Comparison of ENCODE assay signal across 8 mouse cellular contexts in the genomic region with DNA sequence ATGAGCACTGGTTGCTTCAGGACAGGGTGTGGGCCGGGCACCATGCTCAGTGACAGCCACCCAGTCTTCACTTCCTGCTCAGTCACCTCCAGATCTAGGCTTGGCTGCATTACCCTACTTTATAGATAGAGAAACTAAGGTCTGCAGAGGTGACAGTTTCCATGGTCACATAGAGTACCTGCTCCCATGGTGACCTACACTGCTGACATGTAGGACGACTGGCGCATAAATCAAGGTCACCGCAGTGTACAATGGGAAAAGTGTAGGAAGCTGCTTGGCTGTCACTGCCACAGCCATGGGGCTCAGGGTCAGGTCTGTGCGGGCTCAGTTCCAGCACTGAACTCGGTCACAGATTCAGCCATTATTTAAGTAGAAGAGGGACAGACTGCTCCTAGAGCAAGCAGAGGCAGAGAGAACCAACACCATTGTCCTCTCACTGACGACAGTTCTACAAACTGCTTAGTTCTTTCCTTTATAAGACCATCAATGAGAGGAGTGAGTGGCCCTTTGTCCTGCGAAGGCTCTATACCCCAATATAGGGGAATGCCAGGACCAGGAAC.
DNase-seq lines count a peak whose midpoint lies in the region; ATAC-seq and TF ChIP-seq lines count a peak whose summit lies in the region.

No protein-coding gene starts in this region.

- H3K4me2 ChIP-seq in lung, embryonic 15.5 days, result 0 out of 2 replicates have a peak overlapping the region, but pooled peaks have one; percentile 0
- peak overlapping the region; percentile 35 for H3K4me2 ChIP-seq in forebrain, embryonic 13.5 days

- no peak for TF ChIP-seq POLR2A in lung, adult 2 months (IDR thresholded peaks at IDR 0.05; ENCODE audit: borderline replicate concordance, extremely low read depth, low read depth, low read length)

- no peak overlapping the region for H3K4me3 ChIP-seq in lung, embryonic 15.5 days
- no peak overlapping the region for H3K4me3 ChIP-seq in lung, adult 2 months (replicated peaks; ENCODE audit: extremely low read depth, low read depth, low read length)
- no peak overlapping the region for H3K4me3 ChIP-seq in forebrain, embryonic 13.5 days

- WGBS in lung, embryonic 15.5 days, result 34% methylated on average over 8 of the region's 8 CpGs
- WGBS in lung, adult 2 months, result 34% methylated on average over 8 of the region's 8 CpGs
- WGBS in forebrain, embryonic 13.5 days, result 30% methylated on average over 8 of the region's 8 CpGs

- ATAC-seq in lung, embryonic 15.5 days (ENCODE audit: borderline replicate concordance, extremely low read depth, low FRiP score, low TSS enrichment), result peak; percentile 53; the same call in 1 of the 2 replicates
- ATAC-seq in forebrain, embryonic 13.5 days, result peak; percentile 57
- ATAC-seq in megakaryocyte progenitor cell, adult 5-6 weeks (replicated peaks; ENCODE audit: poor library complexity), result peak; percentile 71

- no peaks in the 10 kb centered on the region for H3K36me3 ChIP-seq in lung, embryonic 15.5 days
- H3K36me3 ChIP-seq in forebrain, embryonic 13.5 days (ENCODE audit: poor library complexity, severe bottlenecking), result no peaks in the 10 kb centered on the region

- no peak overlapping the region for H3K9ac ChIP-seq in lung, embryonic 15.5 days
- 0 out of 2 replicates have a peak overlapping the region, but pooled peaks have one; percentile 30 for H3K9ac ChIP-seq in forebrain, embryonic 13.5 days

- H3K27ac ChIP-seq in lung, embryonic 15.5 days, result peak overlapping the region; percentile 53
- peak overlapping the region; percentile 74 for H3K27ac ChIP-seq in forebrain, embryonic 13.5 days

- TF ChIP-seq CTCF in lung, adult 2 months (IDR thresholded peaks at IDR 0.05; ENCODE audit: insufficient read depth, low read length), result no peak

- no peaks in the 10 kb centered on the region for H3K27me3 ChIP-seq in lung, embryonic 15.5 days
- H3K27me3 ChIP-seq in forebrain, embryonic 13.5 days, result peaks cover 5% of the 10 kb centered on the region; the same call in 1 of the 2 replicates

- peaks cover 24% of the 10 kb centered on the region for H3K4me1 ChIP-seq in lung, embryonic 15.5 days
- peaks cover 15% of the 10 kb centered on the region for H3K4me1 ChIP-seq in lung, adult 2 months (ENCODE audit: control insufficient read depth, insufficient read depth, low read length)
- peaks cover 40% of the 10 kb centered on the region for H3K4me1 ChIP-seq in forebrain, embryonic 13.5 days

- no peak for DNase-seq in lung, adult 2 months
- DNase-seq in adrenal gland, postnatal 14 days, result peak; percentile 62
- DNase-seq in induced T-regulatory cell, adult 2 months (ENCODE audit: low read depth), result peak; percentile 60
- no peak for DNase-seq in urinary bladder, postnatal 36 days (ENCODE audit: low spot score in 2 of 2)
- no peak for DNase-seq in urinary bladder, postnatal 10 days (ENCODE audit: low spot score)

- H3K9me3 ChIP-seq in lung, embryonic 15.5 days, result no peaks in the 10 kb centered on the region
- H3K9me3 ChIP-seq in forebrain, embryonic 13.5 days (replicated peaks), result no peaks in the 10 kb centered on the region

Comparison
In these comparisons a context has a peak if more than half of its experiments do, and no peak if none do; other contexts are left out.
1. DNase-seq: peak in adrenal gland, postnatal 14 days (single experiment) and induced T-regulatory cell, adult 2 months (single experiment); none in lung, adult 2 months (single experiment), urinary bladder, postnatal 36 days (0 of 2) and urinary bladder, postnatal 10 days (single experiment).
2. Peak in every context shown above with its lines, with median percentiles within 50 percentile points of each other: ATAC-seq.